Mouse (Mus musculus) embryo, embryonic 11 days (tissue): Measurements from ENCODE around the gene Eef1akmt1.
A peak's percentile ranks its signal among the peaks of the same experiment; 100 is the strongest.

Experiments
- DNase-seq: peaks from one replicate; pipeline ENCODE4 v3.0.0-alpha.2; 2015

The Eef1akmt1 gene

GRCm38 (mm10) chr14:57546557-57547021 lies 24.8 kb downstream of the Eef1akmt1 start:
- peak; percentile 44 for DNase-seq

GRCm38 (mm10) chr14:57546131-57546530 lies 25.3 kb downstream of the Eef1akmt1 start:
- DNase-seq = no peak

GRCm38 (mm10) chr14:57545526-57545925 lies 25.9 kb downstream of the Eef1akmt1 start:
- DNase-seq = no peak

GRCm38 (mm10) chr14:57543420-57544039 lies 27.9 kb downstream of the Eef1akmt1 start:
- DNase-seq = no peak

- DNase-seq = no peak
These were observed 29.2 kb downstream of the Eef1akmt1 start for GRCm38 (mm10) chr14:57542231-57542630.

GRCm38 (mm10) chr14:57540683-57541082 lies 30.7 kb downstream of the Eef1akmt1 start:
- no peak for DNase-seq

- DNase-seq = peak; percentile 29
These were observed 34.0 kb downstream of the Eef1akmt1 start for GRCm38 (mm10) chr14:57537261-57538015.

- DNase-seq = no peak
These were observed 34.6 kb downstream of the Eef1akmt1 start for GRCm38 (mm10) chr14:57536820-57537219.

- no peak for DNase-seq
These were observed 35.8 kb downstream of the Eef1akmt1 start for GRCm38 (mm10) chr14:57535646-57536045.

- no peak for DNase-seq
These were observed 36.5 kb downstream of the Eef1akmt1 start for GRCm38 (mm10) chr14:57534961-57535360.

- DNase-seq = peak; percentile 20
These were observed 37.1 kb downstream of the Eef1akmt1 start for GRCm38 (mm10) chr14:57534346-57534745.

GRCm38 (mm10) chr14:57533841-57534240 lies 37.6 kb downstream of the Eef1akmt1 start:
- DNase-seq = no peak

- peak; percentile 69 for DNase-seq
These were observed 38.2 kb downstream of the Eef1akmt1 start for GRCm38 (mm10) chr14:57533214-57533613.

GRCm38 (mm10) chr14:57532577-57532976 lies 38.8 kb downstream of the Eef1akmt1 start:
- no peak for DNase-seq

GRCm38 (mm10) chr14:57529786-57530515 lies 41.5 kb downstream of the Eef1akmt1 start:
- DNase-seq = no peak

GRCm38 (mm10) chr14:57529086-57529785 lies 42.2 kb downstream of the Eef1akmt1 start:
- no peak for DNase-seq

GRCm38 (mm10) chr14:57527598-57527997 lies 43.8 kb downstream of the Eef1akmt1 start:
- no peak for DNase-seq

GRCm38 (mm10) chr14:57527122-57527521 lies 44.3 kb downstream of the Eef1akmt1 start:
- DNase-seq = no peak

GRCm38 (mm10) chr14:57526050-57526623 lies 45.3 kb downstream of the Eef1akmt1 start:
- DNase-seq = no peak

- peak; percentile 69 for DNase-seq
These were observed 45.9 kb downstream of the Eef1akmt1 start for GRCm38 (mm10) chr14:57525388-57526049.

- peak; percentile 60 for DNase-seq
These were observed 46.6 kb downstream of the Eef1akmt1 start, which contains the start of gene Il17d for GRCm38 (mm10) chr14:57524671-57525387. TSS of gene Il17d (plus strand) at chr14:57524777.
